ENCODE assay signal across 24 mouse cellular contexts in the genomic region with DNA sequence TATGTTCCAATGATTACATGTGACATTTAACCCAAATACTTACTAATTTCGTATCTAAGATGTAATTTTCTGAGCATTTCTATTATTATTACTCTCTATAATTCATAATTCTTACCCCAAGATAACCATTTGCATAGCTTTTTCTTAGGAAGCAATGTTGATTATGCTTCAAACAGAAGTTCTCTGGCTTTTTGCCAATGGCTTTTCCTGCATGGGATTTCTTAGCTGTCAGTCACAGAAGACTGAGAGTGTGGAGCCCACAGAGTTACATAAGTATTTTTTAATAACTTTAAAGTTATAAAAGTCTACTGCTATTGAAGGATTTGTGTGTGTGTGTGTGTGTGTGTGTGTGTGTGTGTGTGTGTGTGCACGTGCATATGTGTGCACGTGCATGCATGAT.
DNase-seq lines count a peak whose midpoint lies in the region; ATAC-seq and TF ChIP-seq lines count a peak whose summit lies in the region.
"Had no signal": no experiment of that assay in that cellular context is flagged by ENCODE, and none has a peak within 500 bp of the region (broad histone marks: within the 10 kb centered on the region; RNA-seq: fewer than 3 reads in every experiment).

No protein-coding gene starts in this region.

- no peaks in the 10 kb centered on the region for H3K4me1 ChIP-seq in embryonic facial prominence, embryonic 14.5 days (ENCODE audit: control insufficient read depth, insufficient read depth, low read length)
- H3K4me1 ChIP-seq in embryonic facial prominence, embryonic 10.5 days = no peaks in the 10 kb centered on the region
- H3K4me1 ChIP-seq in limb, embryonic 14.5 days (ENCODE audit: control insufficient read depth, insufficient read depth, low read length) = no peaks in the 10 kb centered on the region
- no peaks in the 10 kb centered on the region for H3K4me1 ChIP-seq in limb, embryonic 10.5 days
- no peaks in the 10 kb centered on the region for H3K4me1 ChIP-seq in midbrain, embryonic 14.5 days (ENCODE audit: control insufficient read depth, insufficient read depth, low read length)
- H3K4me1 ChIP-seq in midbrain, postnatal 0 days (ENCODE audit: insufficient read depth, low read length) = no peaks in the 10 kb centered on the region
- H3K4me1 ChIP-seq: embryonic facial prominence, embryonic 13.5 days; forebrain, embryonic 10.5 days; forebrain, embryonic 13.5 days; heart, embryonic 12.5 days; heart, embryonic 15.5 days; hindbrain, embryonic 10.5 days; hindbrain, embryonic 13.5 days had no signal

- 62% methylated on average over 3 of the region's 3 CpGs for WGBS in embryonic facial prominence, embryonic 14.5 days
- WGBS in embryonic facial prominence, embryonic 10.5 days = 86% methylated on average over 3 of the region's 3 CpGs
- WGBS in limb, embryonic 14.5 days = 83% methylated on average over 3 of the region's 3 CpGs
- WGBS in limb, embryonic 10.5 days = 78% methylated on average over 3 of the region's 3 CpGs
- 73% methylated on average over 3 of the region's 3 CpGs for WGBS in midbrain, embryonic 14.5 days
- WGBS in midbrain, postnatal 0 days = 68% methylated on average over 3 of the region's 3 CpGs

- H3K9me3 ChIP-seq in embryonic facial prominence, embryonic 14.5 days (ENCODE audit: control insufficient read depth, low read length) = no peaks in the 10 kb centered on the region
- no peaks in the 10 kb centered on the region for H3K9me3 ChIP-seq in embryonic facial prominence, embryonic 10.5 days
- no peaks in the 10 kb centered on the region for H3K9me3 ChIP-seq in limb, embryonic 14.5 days (ENCODE audit: control insufficient read depth, low read length)
- H3K9me3 ChIP-seq in limb, embryonic 10.5 days (replicated peaks) = no peaks in the 10 kb centered on the region
- no peaks in the 10 kb centered on the region for H3K9me3 ChIP-seq in midbrain, embryonic 14.5 days (ENCODE audit: control insufficient read depth, low read length)
- no peaks in the 10 kb centered on the region for H3K9me3 ChIP-seq in midbrain, postnatal 0 days (ENCODE audit: low read length)
- H3K9me3 ChIP-seq: embryonic facial prominence, embryonic 13.5 days; forebrain, embryonic 10.5 days; forebrain, embryonic 13.5 days; heart, embryonic 12.5 days; heart, embryonic 15.5 days; hindbrain, embryonic 10.5 days; hindbrain, embryonic 13.5 days had no signal

- no peak overlapping the region for H3K4me3 ChIP-seq in embryonic facial prominence, embryonic 14.5 days (ENCODE audit: low read depth, low read length)
- H3K4me3 ChIP-seq in embryonic facial prominence, embryonic 10.5 days = no peak overlapping the region
- no peak overlapping the region for H3K4me3 ChIP-seq in limb, embryonic 14.5 days (replicated peaks; ENCODE audit: low read length)
- H3K4me3 ChIP-seq in limb, embryonic 10.5 days = no peak overlapping the region
- no peak overlapping the region for H3K4me3 ChIP-seq in midbrain, embryonic 14.5 days (replicated peaks; ENCODE audit: low read depth, low read length)
- H3K4me3 ChIP-seq in midbrain, postnatal 0 days (ENCODE audit: low read depth, low read length) = no peak overlapping the region
- H3K4me3 ChIP-seq: embryonic facial prominence, embryonic 13.5 days; forebrain, embryonic 10.5 days; forebrain, embryonic 13.5 days; heart, embryonic 12.5 days; heart, embryonic 15.5 days; hindbrain, embryonic 10.5 days; hindbrain, embryonic 13.5 days had no signal

- H3K27me3 ChIP-seq in embryonic facial prominence, embryonic 14.5 days (replicated peaks; ENCODE audit: control insufficient read depth, insufficient read depth, low read length) = no peaks in the 10 kb centered on the region
- H3K27me3 ChIP-seq in embryonic facial prominence, embryonic 10.5 days (replicated peaks; ENCODE audit: low read depth, poor library complexity, severe bottlenecking) = no peaks in the 10 kb centered on the region
- H3K27me3 ChIP-seq in limb, embryonic 14.5 days (ENCODE audit: control insufficient read depth, insufficient read depth, low read length) = no peaks in the 10 kb centered on the region
- H3K27me3 ChIP-seq in limb, embryonic 10.5 days (ENCODE audit: low read depth, poor library complexity, severe bottlenecking) = no peaks in the 10 kb centered on the region
- no peaks in the 10 kb centered on the region for H3K27me3 ChIP-seq in midbrain, embryonic 14.5 days (ENCODE audit: control insufficient read depth, insufficient read depth, low read length)
- no peaks in the 10 kb centered on the region for H3K27me3 ChIP-seq in midbrain, postnatal 0 days (ENCODE audit: insufficient read depth, low read length)
- H3K27me3 ChIP-seq: embryonic facial prominence, embryonic 13.5 days; forebrain, embryonic 13.5 days; heart, embryonic 12.5 days; heart, embryonic 15.5 days; hindbrain, embryonic 13.5 days had no signal

- peak; percentile 16 for DNase-seq in embryonic facial prominence, embryonic 14.5 days (ENCODE audit: low spot score)
- DNase-seq in embryonic facial prominence, embryonic 10.5 days (ENCODE audit: low spot score) = no peak
- peak; percentile 16 for DNase-seq in limb, embryonic 14.5 days (ENCODE audit: low spot score)
- no peak for DNase-seq in limb, embryonic 10.5 days (ENCODE audit: low spot score)
- DNase-seq in midbrain, embryonic 14.5 days = peak; percentile 64
- DNase-seq in midbrain, postnatal 0 days (ENCODE audit: low spot score) = no peak
- DNase-seq: adrenal gland, adult 8-10 months; adrenal gland, postnatal 25 days; cerebellum, adult 11 months; cerebellum, adult 2 months; cerebellum, adult 9-11 months; cerebellum, postnatal 25 days; gastrocnemius, postnatal 25 days; heart, adult 18-20 months; heart, postnatal 10 days; heart, postnatal 36 days had no signal

- H3K27ac ChIP-seq in embryonic facial prominence, embryonic 14.5 days (replicated peaks; ENCODE audit: low read depth, low read length) = no peak overlapping the region
- no peak overlapping the region for H3K27ac ChIP-seq in embryonic facial prominence, embryonic 10.5 days (replicated peaks)
- H3K27ac ChIP-seq in limb, embryonic 14.5 days (replicated peaks; ENCODE audit: low read depth, low read length) = no peak overlapping the region
- no peak overlapping the region for H3K27ac ChIP-seq in limb, embryonic 10.5 days
- no peak overlapping the region for H3K27ac ChIP-seq in midbrain, embryonic 14.5 days (replicated peaks; ENCODE audit: low read depth, low read length)
- H3K27ac ChIP-seq in midbrain, postnatal 0 days (ENCODE audit: low read depth, low read length) = no peak overlapping the region
- H3K27ac ChIP-seq: embryonic facial prominence, embryonic 13.5 days; forebrain, embryonic 10.5 days; forebrain, embryonic 13.5 days; heart, embryonic 15.5 days; hindbrain, embryonic 10.5 days; hindbrain, embryonic 13.5 days had no signal

- no peak for TF ChIP-seq CTCF in midbrain, postnatal 0 days (IDR thresholded peaks at IDR 0.05)

- no peak for TF ChIP-seq POLR2A in limb, embryonic 14.5 days (IDR thresholded peaks at IDR 0.05; ENCODE audit: borderline replicate concordance, extremely low read depth, insufficient read depth, insufficient read length)

- H3K9ac ChIP-seq in embryonic facial prominence, embryonic 14.5 days (ENCODE audit: low read depth, low read length) = no peak overlapping the region
- no peak overlapping the region for H3K9ac ChIP-seq in limb, embryonic 14.5 days (ENCODE audit: low read depth, low read length, severe bottlenecking)
- no peak overlapping the region for H3K9ac ChIP-seq in midbrain, embryonic 14.5 days (replicated peaks; ENCODE audit: low read length)
- H3K9ac ChIP-seq in midbrain, postnatal 0 days (replicated peaks; ENCODE audit: low read length, poor library complexity, severe bottlenecking) = no peak overlapping the region
- H3K9ac ChIP-seq: embryonic facial prominence, embryonic 13.5 days; forebrain, embryonic 13.5 days; heart, embryonic 12.5 days; heart, embryonic 15.5 days; hindbrain, embryonic 13.5 days had no signal

- H3K4me2 ChIP-seq in embryonic facial prominence, embryonic 14.5 days (ENCODE audit: low read depth, low read length) = no peak overlapping the region
- no peak overlapping the region for H3K4me2 ChIP-seq in limb, embryonic 14.5 days (replicated peaks; ENCODE audit: low read depth, low read length, severe bottlenecking)
- no peak overlapping the region for H3K4me2 ChIP-seq in midbrain, embryonic 14.5 days (ENCODE audit: low read length)
- no peak overlapping the region for H3K4me2 ChIP-seq in midbrain, postnatal 0 days (ENCODE audit: low read depth, low read length, poor library complexity, severe bottlenecking)
- H3K4me2 ChIP-seq: embryonic facial prominence, embryonic 13.5 days; forebrain, embryonic 13.5 days; heart, embryonic 12.5 days; heart, embryonic 15.5 days; hindbrain, embryonic 13.5 days had no signal

- ATAC-seq in embryonic facial prominence, embryonic 14.5 days (ENCODE audit: low read depth) = no peak
- ATAC-seq in limb, embryonic 14.5 days (ENCODE audit: low FRiP score, low read depth) = no peak
- no peak for ATAC-seq in midbrain, embryonic 14.5 days (ENCODE audit: low FRiP score, low TSS enrichment)
- ATAC-seq in midbrain, postnatal 0 days (ENCODE audit: low FRiP score) = no peak
- ATAC-seq: activated CD4-positive, CD25-positive, alpha-beta regulatory T cell, adult 4 months; forebrain, embryonic 13.5 days had no signal

- H3K36me3 ChIP-seq in embryonic facial prominence, embryonic 14.5 days (ENCODE audit: control insufficient read depth, insufficient read depth, low read length) = no peaks in the 10 kb centered on the region
- H3K36me3 ChIP-seq in embryonic facial prominence, embryonic 10.5 days (replicated peaks) = no peaks in the 10 kb centered on the region
- H3K36me3 ChIP-seq in limb, embryonic 14.5 days (ENCODE audit: control insufficient read depth, insufficient read depth, low read length) = no peaks in the 10 kb centered on the region
- no peaks in the 10 kb centered on the region for H3K36me3 ChIP-seq in limb, embryonic 10.5 days
- H3K36me3 ChIP-seq in midbrain, embryonic 14.5 days (ENCODE audit: control insufficient read depth, insufficient read depth, low read length) = no peaks in the 10 kb centered on the region
- no peaks in the 10 kb centered on the region for H3K36me3 ChIP-seq in midbrain, postnatal 0 days (ENCODE audit: insufficient read depth, low read length)
- H3K36me3 ChIP-seq: embryonic facial prominence, embryonic 13.5 days; forebrain, embryonic 10.5 days; heart, embryonic 12.5 days; heart, embryonic 15.5 days; hindbrain, embryonic 10.5 days; hindbrain, embryonic 13.5 days had no signal

Comparison
In these comparisons a context has a peak if more than half of its experiments do, and no peak if none do; other contexts are left out.
1. DNase-seq: peak in embryonic facial prominence, embryonic 14.5 days (single experiment), limb, embryonic 14.5 days (single experiment) and midbrain, embryonic 14.5 days (single experiment); none in embryonic facial prominence, embryonic 10.5 days (single experiment), limb, embryonic 10.5 days (single experiment) and midbrain, postnatal 0 days (single experiment).